Mouse (Mus musculus): ENCODE measurements around the gene Tbc1d14.

The Tbc1d14 gene

DNA sequence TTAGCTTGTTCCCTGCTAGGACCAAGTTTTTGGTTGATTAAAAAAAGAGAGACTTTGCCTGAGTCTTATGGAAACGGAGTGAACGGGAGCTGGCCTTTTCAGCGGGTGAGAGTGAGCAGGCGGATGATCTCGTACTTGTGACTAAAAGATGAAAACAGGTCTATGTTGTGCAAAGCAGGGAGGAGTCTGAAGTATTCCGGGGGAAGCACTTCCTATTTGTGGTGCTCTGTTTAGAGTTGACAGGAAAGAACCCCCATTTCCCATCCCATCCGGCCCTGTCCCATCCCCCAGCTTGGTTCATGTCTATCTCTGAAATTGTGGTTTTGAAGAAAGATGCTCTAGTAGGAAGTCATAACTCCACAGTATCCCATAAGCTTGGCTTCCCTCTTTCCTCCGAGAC, 127.2 kb downstream of the Tbc1d14 start:
- intact Hi-C loops (cut with DNase I) = loop anchor here (10.0 kb wide), 1 partner anchor 119 kb away; no protein-coding TSS in a partner anchor

- intact Hi-C loops (cut with DNase I) = loop anchor here (1.0 to 10.0 kb wide), 3 partner anchors 18 to 277 kb away; no protein-coding TSS in a partner anchor
These were observed 128.1 kb downstream of the Tbc1d14 start, which contains the start of gene Grpel1 for GRCm38 (mm10) chr5:36464709-36465661. TSS of gene Grpel1 (plus strand) at chr5:36464998.

DNA sequence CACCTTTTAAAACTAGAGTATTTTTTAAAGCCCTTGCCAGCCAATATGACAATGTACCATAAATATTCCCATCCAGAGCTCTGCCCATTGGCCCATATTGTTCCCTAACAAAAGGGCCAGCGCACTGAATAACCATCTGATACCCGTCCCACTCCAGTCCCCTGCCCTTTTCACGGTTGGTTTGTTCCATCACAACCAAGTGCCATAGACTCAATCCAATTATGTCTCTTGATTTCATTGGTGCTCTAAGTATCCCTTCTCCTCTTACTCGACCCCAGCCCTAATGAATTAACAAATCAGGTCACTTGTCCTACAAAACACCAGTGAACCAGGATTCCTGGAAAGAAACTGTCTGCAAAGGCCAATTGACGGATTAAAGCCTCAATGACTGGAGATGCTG, 129.7 kb downstream of the Tbc1d14 start:
- intact Hi-C loops (cut with DNase I) = loop anchor here (5.0 to 10.0 kb wide), 2 partner anchors 121 to 279 kb away; no protein-coding TSS in a partner anchor

- intact Hi-C loops (cut with DNase I) = loop anchor here (5.0 to 10.0 kb wide), 2 partner anchors 122 to 279 kb away; no protein-coding TSS in a partner anchor
These were observed 130.3 kb downstream of the Tbc1d14 start for GRCm38 (mm10) chr5:36462810-36463209.

DNA sequence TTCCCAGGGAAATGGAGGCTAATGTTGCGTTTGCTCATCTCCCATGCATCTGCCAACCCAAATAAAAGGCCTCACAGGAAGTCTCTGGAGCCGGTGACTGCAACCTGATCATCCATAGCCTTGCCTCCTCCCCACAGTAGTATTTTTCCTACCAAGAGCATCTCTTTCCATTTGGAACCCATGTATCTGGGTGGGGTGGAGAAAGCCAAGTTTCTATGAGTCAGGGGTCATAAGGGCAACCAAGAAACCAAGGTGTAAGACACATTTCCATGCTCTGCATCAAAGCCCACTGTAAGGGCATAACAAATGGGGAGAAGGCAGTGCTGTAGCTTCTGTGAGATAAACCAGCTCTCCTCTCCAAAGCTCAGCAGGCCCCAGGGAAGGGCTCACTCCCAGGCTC, 131.8 kb downstream of the Tbc1d14 start:
- intact Hi-C loops (cut with DNase I) = loop anchor here (5.0 to 10.0 kb wide), 2 partner anchors 124 to 281 kb away; no protein-coding TSS in a partner anchor

- intact Hi-C loops (cut with DNase I) = loop anchor here (5.0 to 10.0 kb wide), 2 partner anchors 124 to 282 kb away; no protein-coding TSS in a partner anchor
These were observed 132.4 kb downstream of the Tbc1d14 start for GRCm38 (mm10) chr5:36460712-36461111.

DNA sequence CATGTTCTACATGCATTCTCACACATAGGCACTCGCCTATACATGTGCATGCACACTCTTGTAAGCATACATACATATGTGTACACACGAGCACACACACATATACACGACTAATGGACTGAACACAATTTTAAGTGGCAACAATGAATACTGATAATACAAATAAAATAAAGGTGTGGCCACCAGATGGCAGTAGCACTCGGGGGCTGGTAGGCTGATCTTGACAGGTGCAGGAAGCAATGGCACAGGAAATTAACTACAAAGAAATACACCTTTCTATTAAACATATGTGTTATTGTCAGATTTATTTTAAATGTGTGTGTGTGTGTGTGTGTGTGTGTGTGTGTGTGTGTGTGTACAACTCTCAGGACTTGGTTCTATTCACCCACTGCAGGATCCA, 134.2 kb downstream of the Tbc1d14 start:
- intact Hi-C loops (cut with DNase I) = no loop called here

DNA sequence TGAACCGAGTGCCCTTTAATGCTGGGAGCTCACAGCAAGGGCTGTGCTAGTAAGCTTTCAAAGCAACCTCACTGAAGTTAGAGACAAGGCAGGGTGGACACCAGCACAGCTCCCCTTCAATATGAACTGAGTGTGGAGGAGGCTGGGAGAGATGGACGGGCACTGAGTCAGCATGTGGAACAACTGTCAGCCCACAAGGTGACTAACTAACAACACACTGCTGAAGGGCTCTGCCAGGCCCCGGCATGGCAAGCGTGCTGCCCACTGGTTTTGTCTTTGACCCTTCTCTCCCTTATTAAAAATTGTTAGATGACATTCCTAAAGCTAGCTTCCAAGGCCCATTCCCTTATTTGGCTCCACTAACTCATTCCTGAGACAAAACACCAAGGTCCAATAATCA, 135.4 kb downstream of the Tbc1d14 start:
- intact Hi-C loops (cut with DNase I) = no loop called here

- intact Hi-C loops (cut with DNase I) = no loop called here
These were observed 140.3 kb downstream of the Tbc1d14 start for GRCm38 (mm10) chr5:36452821-36453220.

DNA sequence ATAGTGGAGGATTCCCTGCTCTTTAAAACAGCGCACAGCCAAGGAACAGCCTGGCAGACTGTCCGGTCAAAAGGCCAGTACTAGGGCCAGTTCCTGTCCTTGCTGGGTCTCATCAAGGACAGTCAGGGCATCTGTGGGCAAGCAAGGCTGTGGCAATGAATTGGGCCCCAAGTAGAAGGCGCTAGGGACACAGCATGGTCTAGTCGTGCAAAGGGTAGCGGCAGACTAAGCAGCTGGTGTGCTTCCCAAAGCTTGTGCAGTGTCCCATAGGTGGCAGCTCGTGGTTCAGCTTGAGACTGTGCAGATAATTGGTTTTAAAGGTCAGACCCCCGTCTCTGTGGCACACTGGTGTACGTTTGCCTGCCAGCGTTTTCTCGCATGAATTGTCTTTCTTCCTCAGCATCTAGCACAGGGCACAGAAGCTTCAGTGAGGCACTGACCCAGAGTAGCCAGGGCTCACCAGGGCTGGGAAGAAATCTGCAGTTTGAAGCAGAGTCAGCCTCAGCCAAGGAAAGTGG, 141.1 kb downstream of the Tbc1d14 start:
- intact Hi-C loops (cut with DNase I) = no loop called here

DNA sequence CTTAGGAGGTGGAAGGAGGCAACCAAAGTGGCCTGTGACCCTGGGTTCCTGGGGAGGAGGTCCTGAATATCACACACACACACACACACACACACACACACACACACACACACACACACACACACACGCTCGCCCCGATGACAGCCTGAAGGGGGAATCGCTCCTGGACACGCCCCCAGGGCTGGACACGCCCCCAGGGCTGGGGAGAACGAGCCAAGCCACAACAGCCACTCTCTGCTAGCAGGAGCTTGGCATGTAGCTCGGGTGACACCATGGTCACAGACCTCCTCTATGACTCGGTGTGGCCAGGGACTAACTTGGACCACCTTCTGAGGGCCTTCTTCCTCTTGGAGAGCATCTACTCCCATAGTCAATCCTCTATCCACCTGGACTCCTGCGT, 142.0 kb downstream of the Tbc1d14 start:
- intact Hi-C loops (cut with DNase I) = no loop called here

GRCm38 (mm10) chr5:36449710-36450358, 143.2 kb downstream of the Tbc1d14 start:
- intact Hi-C loops (cut with DNase I) = no loop called here

DNA sequence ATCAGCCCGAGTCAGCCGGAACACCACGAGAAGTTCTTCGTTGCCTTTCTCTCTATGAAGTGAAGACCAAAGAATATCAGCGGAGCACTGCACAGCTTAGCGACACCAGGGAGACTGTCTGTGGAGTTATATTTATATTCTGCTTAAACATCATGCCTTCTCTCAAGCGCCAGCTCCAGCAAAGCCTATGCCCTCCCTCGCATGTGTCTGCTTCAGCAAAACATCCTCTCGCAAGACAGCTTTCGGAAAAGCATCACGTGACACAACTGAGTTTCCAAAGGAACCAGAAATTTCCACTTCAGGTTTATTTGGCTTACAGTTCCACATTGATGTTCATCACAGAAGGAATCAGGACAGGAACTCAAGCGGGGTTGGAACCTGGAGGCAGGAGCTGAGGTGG, 145.2 kb downstream of the Tbc1d14 start:
- intact Hi-C loops (cut with DNase I) = no loop called here

DNA sequence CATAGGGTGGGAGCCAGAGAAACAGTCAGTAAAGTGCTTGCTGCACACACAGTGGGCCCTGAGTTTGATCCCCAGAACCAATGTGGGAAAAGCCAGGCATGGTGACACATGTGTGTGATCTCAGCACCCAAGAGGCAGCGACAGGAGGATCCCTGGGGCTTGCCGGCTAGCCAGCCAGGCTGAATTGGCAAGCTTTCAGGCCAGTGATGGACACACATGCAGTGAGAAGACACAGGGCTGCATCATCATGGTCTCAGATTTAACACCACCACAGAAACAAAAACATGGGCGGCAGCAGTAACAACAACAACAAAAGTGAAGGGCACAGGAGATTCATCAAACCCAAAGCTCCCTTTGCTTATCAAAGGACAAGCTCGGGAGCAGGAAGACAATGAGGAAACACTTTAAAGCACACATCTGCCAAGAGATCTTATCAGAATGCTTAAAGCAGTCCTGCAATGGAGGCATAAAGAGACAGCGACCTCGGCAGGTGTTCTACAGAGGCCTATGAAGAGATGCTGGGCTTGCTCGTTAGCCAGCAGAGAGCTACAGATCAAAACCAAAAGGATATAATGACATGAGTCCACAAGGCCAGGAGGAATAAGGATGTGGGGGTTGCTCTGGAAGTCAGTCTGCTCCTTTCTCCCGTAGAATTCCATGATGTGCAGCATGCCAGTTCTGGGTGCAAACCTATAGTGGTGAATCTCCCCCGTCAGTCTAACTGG, 146.7 kb downstream of the Tbc1d14 start:
- intact Hi-C loops (cut with DNase I) = no loop called here

DNA sequence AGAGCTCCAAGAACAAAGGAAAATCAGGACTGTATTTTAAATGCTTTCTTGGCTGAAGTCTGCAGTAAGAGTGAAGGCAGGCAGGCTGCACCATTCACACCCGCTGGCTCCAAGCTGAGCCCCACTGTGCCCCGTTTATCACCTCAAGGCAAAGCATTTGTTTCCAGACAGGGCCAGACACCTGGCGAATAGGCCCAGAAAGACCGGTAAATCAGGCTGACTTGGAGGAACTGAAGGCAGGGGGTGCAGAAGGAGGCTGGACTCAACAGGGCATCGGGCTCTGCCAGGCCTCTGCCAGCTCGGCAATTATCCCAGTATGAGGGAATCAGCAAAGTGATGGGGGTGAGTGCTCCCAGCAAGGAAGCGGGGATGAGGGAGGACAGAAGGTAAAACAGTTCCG, 148.0 kb downstream of the Tbc1d14 start:
- intact Hi-C loops (cut with DNase I) = no loop called here

- intact Hi-C loops (cut with DNase I) = no loop called here
These were observed 148.5 kb downstream of the Tbc1d14 start for GRCm38 (mm10) chr5:36444611-36445010.

DNA sequence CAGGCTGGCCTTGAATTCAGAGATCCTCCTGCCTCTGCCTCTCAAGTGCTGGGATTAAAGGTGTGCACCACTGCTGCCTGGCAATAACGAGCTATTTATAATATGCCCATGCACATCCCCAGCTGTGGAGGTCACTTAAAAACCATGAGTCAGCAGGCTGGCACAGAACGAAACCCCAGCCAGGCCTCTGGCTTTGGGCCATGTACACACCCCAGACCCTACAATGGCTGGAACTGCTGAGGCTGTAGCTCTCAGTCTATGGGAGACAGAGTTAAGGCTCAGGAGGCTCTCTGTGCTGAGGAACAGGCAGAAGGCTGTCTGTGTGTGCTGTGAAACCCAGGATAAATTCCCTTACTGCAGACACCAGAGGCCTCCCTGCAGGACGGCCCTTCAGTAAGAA, 152.3 kb downstream of the Tbc1d14 start:
- intact Hi-C loops (cut with DNase I) = no loop called here
